Comparison of ENCODE assay signal across 8 mouse cellular contexts in the genomic region with DNA sequence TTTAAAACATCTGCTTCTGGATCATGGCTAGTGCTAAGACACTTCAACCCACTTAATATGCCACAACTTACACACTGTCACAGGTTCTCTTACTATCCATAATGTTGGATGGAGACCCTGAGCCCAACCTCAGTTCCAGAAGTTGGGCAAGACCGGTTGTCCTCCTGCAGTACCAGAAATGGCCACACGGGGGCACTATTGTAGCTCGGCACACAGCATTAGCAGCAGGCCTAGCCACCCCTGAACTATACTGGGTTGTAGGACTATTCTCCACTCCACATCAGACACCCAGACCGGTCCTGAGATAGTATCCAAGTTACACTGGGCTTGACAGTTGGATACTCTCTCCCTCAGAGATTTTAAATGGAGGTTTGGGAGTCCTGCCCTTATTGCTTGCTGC. TPM values are rescaled to one million over a fixed set of nuclear protein-coding genes. Genes with fewer than 3 reads are reported as not detected.
DNase-seq lines count a peak whose midpoint lies in the region; ATAC-seq and TF ChIP-seq lines count a peak whose summit lies in the region.

No protein-coding gene starts in this region.

- H3K9ac ChIP-seq in hindbrain, postnatal 0 days (replicated peaks; ENCODE audit: low read length), result no peak overlapping the region

- no peak overlapping the region for H3K4me3 ChIP-seq in gastrocnemius, adult 2 months
- H3K4me3 ChIP-seq in hindbrain, postnatal 0 days (ENCODE audit: low read length), result no peak overlapping the region

- H3K4me1 ChIP-seq in hindbrain, postnatal 0 days (ENCODE audit: insufficient read depth, low read length), result peaks cover 11% of the 10 kb centered on the region

- WGBS in hindbrain, postnatal 0 days, result 3% methylated on average over 4 of the region's 4 CpGs

- TF ChIP-seq CTCF in gastrocnemius, adult 2 months (IDR thresholded peaks at IDR 0.05), result peak; percentile 100; the same call in 1 of the 2 replicates
- peak; percentile 99 for TF ChIP-seq CTCF in hindbrain, postnatal 0 days (IDR thresholded peaks at IDR 0.05; ENCODE audit: low read depth)

- peak; percentile 57 for DNase-seq in WW6 (ENCODE audit: low read depth, low spot score)
- peak; percentile 83 to 87 for DNase-seq in cerebellum, postnatal 36 days
- peak; percentile 83 for DNase-seq in gastrocnemius, adult 2 months
- DNase-seq in hindbrain, postnatal 0 days (ENCODE audit: low spot score), result peak; percentile 92
- DNase-seq in left cerebral cortex, adult 11 months (ENCODE audit: low spot score), result peak; percentile 36
- peak; percentile 88 for DNase-seq in lung, postnatal 36 days
- DNase-seq in right cerebral cortex, adult 18-20 months, result peak; percentile 56
- DNase-seq in urinary bladder, adult 18-20 months (ENCODE audit: low spot score in 2 of 2), result peak; percentile 63 to 65

- H3K36me3 ChIP-seq in hindbrain, postnatal 0 days (ENCODE audit: insufficient read depth, low read length), result no peaks in the 10 kb centered on the region

- H3K9me3 ChIP-seq in hindbrain, postnatal 0 days (ENCODE audit: low read length), result no peaks in the 10 kb centered on the region

- H3K27ac ChIP-seq in gastrocnemius, adult 2 months, result no peak overlapping the region
- no peak overlapping the region for H3K27ac ChIP-seq in hindbrain, postnatal 0 days

- H3K4me2 ChIP-seq in hindbrain, postnatal 0 days (ENCODE audit: low read depth, low read length), result no peak overlapping the region

- intact Hi-C loops in gastrocnemius, adult 2 months (cut with DNase I), result loop anchor here (1.0 to 10.0 kb wide), 3 partner anchors 130 to 332 kb away; a partner anchor contains a TSS

- peak; percentile 71 for ATAC-seq in hindbrain, postnatal 0 days

- H3K27me3 ChIP-seq in hindbrain, postnatal 0 days (ENCODE audit: insufficient read depth, low read length), result no peaks in the 10 kb centered on the region

RNA-seq across cellular contexts. Expression of a gene that starts 5.9 kb away (rescaled TPM):
- total RNA-seq in gastrocnemius, adult 2 months (2021), result not detected
- 1.1 and 1.3 TPM in 2 replicates for total RNA-seq in hindbrain, postnatal 0 days (2014; rRNA removed)
- polyA plus RNA-seq in hindbrain, postnatal 0 days (2015; fragmentation: Nextera tagmentation; extraction: Ambion mirVana), result 0.48 and 0.63 TPM in 2 replicates

RNA-seq across cellular contexts. Expression of a gene that starts 13.7 kb away (rescaled TPM):
- total RNA-seq in gastrocnemius, adult 2 months (2021), result not detected
- 0.05 and 0.83 TPM in 2 replicates for total RNA-seq in hindbrain, postnatal 0 days (2014; rRNA removed)
- polyA plus RNA-seq in hindbrain, postnatal 0 days (2015; fragmentation: Nextera tagmentation; extraction: Ambion mirVana), result 0.11 and 0.16 TPM in 2 replicates

RNA-seq across cellular contexts. Expression of a gene that starts 39.4 kb away (rescaled TPM):
- not detected for total RNA-seq in gastrocnemius, adult 2 months (2021)
- total RNA-seq in hindbrain, postnatal 0 days (2014; rRNA removed), result not detected in 2 replicates
- not detected in 2 replicates for polyA plus RNA-seq in hindbrain, postnatal 0 days (2015; fragmentation: Nextera tagmentation; extraction: Ambion mirVana)

Comparison
In these comparisons a context has a peak if more than half of its experiments do, and no peak if none do; other contexts are left out.
1. DNase-seq: peak in every context shown above with its lines; median percentile 92 in hindbrain, postnatal 0 days; 88 in lung, postnatal 36 days; 85 in cerebellum, postnatal 36 days; 83 in gastrocnemius, adult 2 months; 64 in urinary bladder, adult 18-20 months; 57 in WW6; 56 in right cerebral cortex, adult 18-20 months; 36 in left cerebral cortex, adult 11 months.